Mouse (Mus musculus): Measurements from ENCODE around the gene Aplp1.
"Not testable (repeated sequence)": the region's sequence is repeated elsewhere in the genome, so short reads cannot be mapped to it uniquely, and the experiment has no call there.

Aplp1 gene

DNA sequence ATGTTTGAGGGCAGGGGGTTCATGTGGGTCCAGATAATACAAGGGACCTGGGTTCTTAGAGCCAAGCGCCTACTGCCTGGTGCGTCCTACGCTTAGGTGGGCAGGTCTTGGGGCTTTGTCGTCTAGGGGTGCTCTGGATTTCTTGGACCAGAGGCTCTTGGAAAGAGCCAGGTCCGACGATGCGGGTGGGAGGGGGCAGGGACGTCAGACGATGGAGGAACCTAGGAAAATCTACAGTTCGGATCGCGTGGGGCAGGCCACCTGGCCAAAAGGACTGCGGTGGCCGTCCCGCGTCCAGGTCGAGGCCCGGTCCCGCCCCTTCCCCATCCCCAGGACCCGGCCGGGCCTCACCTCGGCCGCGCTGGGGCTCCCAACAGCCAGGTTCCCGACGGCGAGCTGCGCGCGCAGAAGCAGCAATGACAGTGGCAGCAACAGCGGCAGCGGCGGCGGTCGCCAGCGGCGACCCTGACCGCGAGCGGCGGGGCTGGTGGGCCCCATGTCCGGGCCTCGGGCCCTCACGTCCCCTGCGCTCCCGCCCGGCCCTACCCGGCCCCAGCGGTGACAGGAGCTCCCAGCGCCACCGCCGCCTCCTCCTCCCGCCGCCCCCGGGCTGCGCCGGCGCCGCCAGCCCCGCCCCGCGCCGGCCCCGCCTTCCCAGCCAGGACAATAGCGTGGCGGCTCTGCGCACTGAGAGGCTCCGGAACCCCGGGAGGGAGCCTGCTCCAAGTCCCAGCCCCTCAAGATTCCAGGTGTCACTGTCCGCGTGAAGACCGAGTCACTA is at the start of gene Aplp1:
Gene Aplp1, minus strand, starts transcription at position 565 of the 781 bp plus-strand sequence.
- DNase-seq (ENCODE audit: low spot score): peak; percentile 65

- DNase-seq (ENCODE audit: low spot score): no peak
These were observed 48.1 kb upstream of the Aplp1 start, which contains the start of gene Prodh2 for GRCm38 (mm10) chr7:30493401-30493931. Gene Prodh2 (plus strand): TSS chr7:30493622.

DNA sequence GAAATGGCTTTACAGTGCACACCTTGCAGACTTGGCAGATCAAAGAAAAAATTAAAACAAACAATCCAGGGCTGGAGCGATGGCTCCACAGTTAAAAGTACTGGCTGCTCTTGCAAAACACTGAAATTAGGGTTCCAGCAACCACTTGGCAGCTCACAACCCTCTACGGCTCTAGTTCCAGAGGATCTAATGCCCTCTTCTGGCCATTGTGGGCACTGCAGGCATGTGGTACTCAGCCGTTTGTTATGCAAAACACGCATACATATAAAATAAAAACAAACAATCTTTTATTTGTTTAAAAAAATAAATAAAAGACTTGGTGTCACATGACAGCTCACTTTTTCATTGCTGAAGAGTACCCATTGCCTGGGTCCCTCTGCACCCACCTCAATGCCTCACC is 47.4 kb upstream of the Aplp1 start:
- peak; percentile 92 for DNase-seq (ENCODE audit: low spot score)

- DNase-seq (ENCODE audit: low spot score): no peak
These were observed 45.6 kb upstream of the Aplp1 start for GRCm38 (mm10) chr7:30490957-30491307.

DNA sequence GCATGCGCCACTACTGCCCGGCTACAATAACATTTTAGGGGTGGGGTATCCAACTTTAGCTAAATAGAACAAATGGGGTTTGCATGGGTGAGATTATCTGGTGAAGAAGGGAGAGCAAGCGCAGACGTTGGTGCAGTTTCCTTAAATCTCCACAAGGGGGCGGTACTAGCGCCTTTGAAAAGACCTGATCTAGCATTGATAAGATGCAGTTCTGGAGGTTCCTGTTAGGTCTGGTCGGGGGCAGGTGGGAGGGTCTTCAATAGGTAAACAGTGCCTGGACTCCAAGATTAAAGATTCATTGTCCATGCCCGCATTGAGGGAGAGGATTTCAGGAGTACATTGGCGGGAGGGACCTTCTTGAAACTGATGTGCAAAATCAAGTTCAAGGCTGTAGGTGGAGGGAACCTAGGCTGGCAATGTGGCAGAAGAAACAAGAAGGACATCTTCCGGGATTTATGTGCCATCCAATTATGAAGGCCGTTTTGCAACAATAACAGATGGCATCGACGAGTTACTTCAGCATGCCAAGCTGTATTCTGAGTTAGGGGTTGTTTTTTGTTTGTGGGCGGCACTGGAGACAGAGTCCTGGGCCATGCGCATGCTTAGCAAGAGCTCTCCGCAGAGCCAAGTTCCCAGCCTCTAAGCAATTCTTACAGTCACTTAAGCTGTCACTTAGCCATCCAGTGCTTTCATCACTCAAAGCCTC is 45.1 kb upstream of the Aplp1 start:
- no peak for DNase-seq (ENCODE audit: low spot score)

DNA sequence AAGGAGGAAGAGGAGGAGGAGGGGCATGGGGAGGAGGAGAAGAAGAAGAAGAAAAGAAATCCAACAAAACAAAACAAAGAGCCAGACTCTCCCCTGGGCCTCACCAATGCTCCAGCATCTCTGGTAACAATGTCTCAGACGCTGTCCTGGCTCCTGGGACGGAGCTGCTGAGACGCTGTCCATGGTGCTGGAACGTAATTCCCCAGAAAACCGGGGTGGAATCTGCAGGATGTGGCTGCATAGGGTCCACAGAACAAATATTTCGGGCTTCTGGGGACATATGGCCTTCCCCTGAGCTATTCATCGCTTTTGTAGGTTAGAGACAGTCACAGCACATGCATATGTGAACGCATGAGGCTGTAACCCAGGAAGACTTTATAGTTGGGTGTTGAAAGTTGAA is 38.9 kb upstream of the Aplp1 start:
- DNase-seq (ENCODE audit: low spot score): peak; percentile 77

DNA sequence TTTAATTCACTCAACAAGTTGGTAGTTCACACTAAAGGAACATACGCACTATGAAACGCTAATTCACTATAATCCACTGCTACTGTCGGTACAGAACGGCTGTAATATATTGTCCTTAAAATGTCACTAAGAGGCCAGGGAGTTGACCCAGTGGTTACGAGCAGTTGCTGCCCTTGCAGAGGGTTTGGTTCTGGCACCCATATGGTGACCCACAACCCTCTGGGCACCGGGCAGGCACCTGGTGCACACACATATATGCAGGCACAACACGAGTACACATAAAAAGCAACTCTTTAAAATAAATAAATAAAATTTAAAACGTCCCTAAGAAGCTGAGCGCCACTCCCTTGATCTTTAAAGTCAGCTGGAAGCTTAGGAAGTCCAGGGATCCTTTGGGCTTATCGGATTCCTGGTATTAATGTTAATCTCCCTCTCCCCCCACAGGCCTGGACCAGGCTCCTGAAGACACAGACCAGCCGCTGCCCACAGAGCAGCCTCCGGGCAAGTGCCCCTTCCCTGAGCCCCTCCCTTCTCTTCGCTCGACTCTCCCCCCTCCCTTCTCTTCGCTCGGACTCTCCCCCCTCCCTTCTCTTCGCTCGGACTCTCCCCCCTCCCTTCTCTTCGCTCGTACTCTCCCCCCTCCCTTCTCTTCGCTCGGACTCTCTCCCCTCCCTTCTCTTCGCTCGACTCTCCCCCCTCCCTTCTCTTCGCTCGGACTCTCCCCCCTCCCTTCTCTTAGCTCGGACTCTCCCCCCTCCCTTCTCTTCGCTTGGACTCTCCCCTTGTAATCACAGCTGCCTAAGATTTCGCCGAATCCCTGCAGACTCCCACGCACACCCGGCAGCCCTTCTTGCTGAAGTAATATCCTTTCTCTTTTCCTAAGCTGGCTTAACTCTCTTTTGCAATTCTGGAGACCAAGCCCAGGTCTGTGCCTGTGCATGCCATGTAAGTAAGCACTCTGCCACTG is 32.4 kb upstream of the Aplp1 start:
- no peak for DNase-seq (ENCODE audit: low spot score)

GRCm38 (mm10) chr7:30476136-30476535 is 30.8 kb upstream of the Aplp1 start:
- DNase-seq (ENCODE audit: low spot score): not testable (repeated sequence)

GRCm38 (mm10) chr7:30474999-30475398 is 29.7 kb upstream of the Aplp1 start:
- no peak for DNase-seq (ENCODE audit: low spot score)

DNA sequence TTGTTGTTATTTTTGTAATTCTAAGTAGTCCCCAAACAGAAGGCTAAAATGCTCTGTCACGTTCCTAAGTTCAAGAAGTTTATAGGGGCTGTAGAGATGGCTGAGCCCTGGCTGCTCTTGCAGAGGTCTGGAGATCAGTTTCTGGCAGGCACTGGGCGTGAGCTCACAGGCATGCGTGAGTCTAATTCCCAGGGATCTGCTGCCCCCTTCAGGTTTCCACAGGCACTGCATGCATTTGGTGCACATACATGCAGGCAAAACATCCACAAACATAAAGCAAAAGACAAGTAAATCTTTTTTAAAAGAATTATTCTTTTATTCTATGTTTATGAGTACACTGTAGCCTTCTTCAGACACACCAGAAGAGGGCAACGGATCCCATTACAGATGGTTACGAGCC is 27.1 kb upstream of the Aplp1 start:
- DNase-seq (ENCODE audit: low spot score): peak; percentile 65

DNA sequence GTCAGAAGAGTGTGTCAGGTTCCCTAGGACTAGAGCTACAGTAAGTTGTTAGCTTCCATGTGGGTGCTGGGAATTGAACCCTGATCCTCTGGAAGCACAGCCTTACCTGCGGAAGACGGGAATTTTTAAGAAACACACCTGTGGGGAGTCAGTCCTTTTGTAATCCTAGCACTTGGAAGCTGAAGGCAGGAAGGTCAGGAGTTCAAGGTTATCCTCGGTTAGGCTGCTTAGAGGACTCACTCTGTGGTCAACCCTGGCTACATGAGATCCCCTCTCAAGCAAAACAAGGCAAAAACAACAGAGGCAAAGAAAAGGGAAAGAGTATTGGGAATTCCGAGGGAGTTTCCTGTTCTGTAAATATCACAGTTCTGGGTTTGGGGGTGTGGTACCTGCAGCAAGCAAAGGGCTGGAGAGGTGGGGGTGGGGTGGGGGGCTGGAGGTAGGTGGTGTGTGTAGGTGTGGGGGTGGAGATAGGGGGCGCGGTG is 19.5 kb upstream of the Aplp1 start:
- no peak for DNase-seq (ENCODE audit: low spot score)

DNA sequence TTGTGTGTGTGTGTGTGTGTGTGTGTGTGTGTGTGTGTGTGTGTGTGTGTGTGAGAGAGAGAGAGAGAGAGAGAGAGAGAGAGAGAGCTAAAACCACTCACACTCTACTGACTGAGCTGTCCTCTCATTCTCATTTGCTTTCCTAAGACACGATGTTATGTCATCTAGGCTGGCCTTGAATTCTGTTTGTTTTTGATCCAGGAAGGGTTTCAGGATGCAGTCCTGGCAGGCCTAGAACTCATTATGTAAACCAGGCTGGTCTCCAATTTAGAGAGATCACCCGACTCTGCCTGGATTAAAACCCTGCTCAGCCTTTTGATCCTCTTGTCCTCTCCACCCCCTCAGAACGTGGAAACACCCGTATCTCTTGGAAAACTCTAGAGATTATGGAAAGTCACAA is 18.7 kb upstream of the Aplp1 start:
- no peak for DNase-seq (ENCODE audit: low spot score)

GRCm38 (mm10) chr7:30463568-30463967 is 18.2 kb upstream of the Aplp1 start:
- DNase-seq (ENCODE audit: low spot score): no peak

DNA sequence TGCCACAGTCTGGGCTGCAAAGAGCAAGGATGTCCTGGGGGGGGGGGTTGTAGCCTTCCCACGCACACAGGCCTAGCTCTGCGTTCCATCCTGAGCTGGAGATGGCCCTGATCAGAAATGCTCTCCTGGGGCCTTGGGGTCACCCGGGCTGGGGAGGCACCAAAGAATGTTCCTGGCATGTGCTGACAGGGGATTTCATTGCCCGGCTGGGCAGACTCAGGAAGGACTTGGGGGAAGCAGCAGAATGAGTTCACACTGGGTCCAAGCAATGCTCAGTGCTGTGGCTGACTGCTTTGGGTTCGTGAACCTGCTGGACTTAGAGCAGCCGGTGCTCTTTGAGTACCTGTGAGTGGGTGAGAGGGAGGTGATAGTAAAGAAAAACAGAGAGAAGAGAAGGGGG is 14.1 kb upstream of the Aplp1 start:
- DNase-seq (ENCODE audit: low spot score): no peak

DNA sequence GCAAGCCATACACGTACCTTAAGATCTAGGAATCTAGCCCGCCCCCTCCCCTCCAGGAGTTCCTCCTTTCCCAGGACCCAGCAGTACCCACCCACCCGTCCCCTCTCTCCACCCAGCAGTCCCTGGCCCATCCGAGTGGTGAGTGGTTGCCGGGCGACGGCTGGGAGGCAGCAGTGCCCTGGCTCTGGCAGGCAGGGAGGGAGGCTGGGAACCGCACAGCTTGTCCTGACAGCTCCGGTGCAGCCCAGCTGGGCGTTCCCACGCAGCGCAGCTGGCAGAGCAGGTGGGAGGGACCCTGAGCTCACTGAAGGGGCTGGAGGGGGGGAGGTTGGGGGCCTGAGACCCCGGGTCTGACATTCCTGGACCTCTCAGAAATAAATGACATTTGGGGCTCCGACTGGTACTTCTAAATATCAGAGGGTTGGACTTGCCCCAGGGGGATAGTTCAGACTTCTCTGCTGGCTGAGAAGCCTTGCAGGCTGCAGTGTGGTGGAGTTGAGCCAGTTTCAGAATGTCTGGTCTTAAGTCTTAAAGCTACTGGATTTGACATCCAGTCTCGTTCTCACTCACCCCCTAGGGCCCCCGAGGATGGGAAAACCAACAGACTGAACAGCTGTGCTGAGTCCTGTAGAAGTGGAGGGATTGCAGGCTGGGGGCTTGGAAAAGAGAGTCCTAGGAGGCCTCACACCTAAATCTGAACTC is 12.4 kb upstream of the Aplp1 start, which contains the start of the genes Kirrel2 and Nphs1:
Gene Kirrel2, minus strand, starts transcription at position 62 of the 702 bp plus-strand sequence.
Gene Nphs1, plus strand, starts transcription at position 687 of the 702 bp plus-strand sequence.
- DNase-seq (ENCODE audit: low spot score): no peak

DNA sequence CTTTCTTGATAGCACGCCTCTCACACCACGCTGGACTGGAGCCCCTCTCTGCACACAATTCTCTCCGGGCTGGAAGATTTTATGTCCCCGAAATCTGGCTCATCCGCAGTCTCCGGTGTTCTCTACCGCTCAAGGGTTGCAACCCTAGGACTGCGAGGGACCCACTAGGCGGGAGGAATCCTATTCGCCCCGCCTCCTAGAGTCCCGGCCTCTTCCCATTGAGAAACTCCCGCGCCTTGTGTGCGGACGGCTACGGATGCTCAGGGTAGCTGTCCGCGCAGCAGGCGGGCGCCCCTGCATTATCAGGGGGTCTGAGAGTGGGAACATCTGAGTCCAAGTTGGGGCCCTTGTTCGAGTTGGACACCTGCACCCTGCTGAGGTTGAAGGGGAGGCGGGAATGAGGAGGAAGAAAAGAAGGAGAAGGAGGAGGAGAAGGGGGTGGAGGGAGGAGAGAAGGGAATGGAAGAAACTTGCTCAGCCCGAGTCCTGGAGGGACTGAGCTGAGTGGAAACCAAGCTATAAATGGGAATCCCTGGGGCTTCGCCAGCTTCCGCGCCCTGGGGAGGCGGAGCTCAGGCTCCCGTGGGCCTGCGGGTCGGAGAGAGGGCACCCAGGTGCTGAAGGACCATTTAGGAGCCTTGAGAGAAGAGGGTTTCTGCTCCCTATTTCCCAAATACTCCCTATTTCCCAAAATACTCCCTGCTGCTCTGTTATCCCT is 11.7 kb upstream of the Aplp1 start:
- no peak for DNase-seq (ENCODE audit: low spot score)

GRCm38 (mm10) chr7:30456487-30456886 is 11.2 kb upstream of the Aplp1 start:
- no peak for DNase-seq (ENCODE audit: low spot score)

GRCm38 (mm10) chr7:30454259-30454658 is 8.9 kb upstream of the Aplp1 start:
- no peak for DNase-seq (ENCODE audit: low spot score)

DNA sequence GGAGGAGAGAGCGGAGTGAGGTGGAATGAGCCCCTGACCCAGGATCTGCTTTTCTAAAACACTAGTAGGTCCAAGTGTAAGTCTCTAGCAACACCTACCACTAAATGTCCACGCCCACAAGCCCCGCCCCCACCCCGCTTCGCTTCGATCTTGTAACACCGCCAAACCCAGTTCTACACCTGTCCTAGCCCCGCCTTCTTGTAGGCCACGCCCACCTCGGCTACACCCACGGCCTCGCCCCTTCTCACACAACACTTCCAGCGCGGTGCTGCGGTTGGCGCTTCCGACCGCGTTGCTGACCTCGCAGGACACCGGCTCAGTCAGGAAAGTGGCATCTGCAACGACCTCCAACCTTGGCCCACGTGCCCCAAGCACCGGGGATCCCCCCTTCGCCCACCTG is 8.4 kb upstream of the Aplp1 start:
- peak; percentile 70 for DNase-seq (ENCODE audit: low spot score)

GRCm38 (mm10) chr7:30453327-30453726 is 8.0 kb upstream of the Aplp1 start:
- DNase-seq (ENCODE audit: low spot score): no peak
